Mouse (Mus musculus) layer of hippocampus, adult 9-11 months (tissue): ENCODE results near the gene Trappc12.
"Not testable (repeated sequence)": the region's sequence is repeated elsewhere in the genome, so short reads cannot be mapped to it uniquely, and the experiment has no call there.

Experiments
- DNase-seq: peaks from one replicate; pipeline ENCODE4 v3.0.0; 2022

Gene Trappc12

DNA sequence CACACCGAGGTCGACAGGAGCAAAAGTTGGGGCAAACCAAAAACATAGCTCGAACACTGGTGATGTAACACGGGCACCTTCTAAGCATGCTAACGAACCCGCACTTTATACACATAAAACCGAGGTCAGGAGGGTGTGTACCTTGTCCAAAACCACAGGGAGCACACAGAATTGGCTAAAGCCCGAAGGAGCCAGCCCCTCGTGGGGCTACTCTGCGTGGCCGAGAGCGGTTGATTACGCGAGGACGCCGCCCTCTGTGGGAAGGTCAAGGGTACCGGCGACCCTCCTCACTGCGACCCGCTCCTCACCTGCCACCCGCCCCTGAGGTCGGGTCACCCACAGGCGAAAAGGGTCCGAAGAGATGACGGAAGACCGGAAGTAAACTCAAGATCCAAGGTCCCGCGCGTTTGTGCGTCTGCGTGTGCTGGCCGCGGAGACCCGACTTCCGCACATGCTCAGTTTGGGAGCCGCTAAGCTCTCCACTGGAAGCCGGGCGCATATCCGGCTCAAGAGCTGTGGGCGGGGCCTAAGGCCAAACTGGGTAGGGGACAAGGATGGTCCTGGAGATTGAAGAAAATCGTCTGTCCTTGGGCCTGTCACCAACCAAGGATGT is at the start of gene Trappc12:
Gene Trappc12 (minus strand): TSS at position 452 of the 613 bp plus-strand sequence.
- DNase-seq: peak; percentile 91

DNA sequence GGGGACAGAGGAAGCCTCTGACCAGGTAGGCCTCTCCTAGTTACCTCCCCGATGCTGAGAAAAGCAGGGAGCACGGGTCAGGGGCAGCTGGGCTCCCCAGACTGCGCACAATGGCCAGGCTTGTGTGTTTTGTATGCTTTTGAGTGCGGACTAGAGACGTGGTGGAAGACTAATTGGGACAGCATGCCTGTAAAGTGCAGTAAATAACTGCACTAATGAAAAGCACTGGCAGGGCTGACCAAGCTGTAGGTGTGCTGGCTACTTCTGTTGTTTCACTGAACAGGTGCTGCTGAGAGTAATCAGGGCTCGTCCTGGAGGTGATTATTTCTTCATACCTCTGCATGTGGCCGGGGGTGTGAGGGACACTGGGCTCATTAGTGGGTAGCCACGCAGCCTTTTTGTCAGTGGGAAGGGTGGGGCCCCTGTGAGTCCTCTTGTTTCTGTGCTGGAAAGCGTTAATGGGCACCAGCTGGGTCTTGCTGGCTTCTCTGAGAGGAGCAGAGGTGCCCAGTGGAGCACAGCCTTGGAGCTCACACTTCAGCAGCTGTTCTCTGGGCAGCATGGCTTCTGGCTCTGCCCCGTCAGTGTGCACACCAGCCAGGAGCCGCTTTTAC is 49.6 kb upstream of the Trappc12 start:
- DNase-seq: no peak

- no peak for DNase-seq
These were observed 46.7 kb upstream of the Trappc12 start for GRCm38 (mm10) chr12:28796881-28797420.

GRCm38 (mm10) chr12:28795041-28795440 is 44.8 kb upstream of the Trappc12 start:
- no peak for DNase-seq

- DNase-seq: peak; percentile 69
These were observed 43.4 kb upstream of the Trappc12 start for GRCm38 (mm10) chr12:28793715-28794114.

GRCm38 (mm10) chr12:28792613-28793012 is 42.3 kb upstream of the Trappc12 start:
- no peak for DNase-seq

- no peak for DNase-seq
These were observed 36.0 kb upstream of the Trappc12 start for GRCm38 (mm10) chr12:28786310-28786709.

GRCm38 (mm10) chr12:28785299-28785698 is 35.0 kb upstream of the Trappc12 start:
- no peak for DNase-seq

GRCm38 (mm10) chr12:28784864-28785263 is 34.6 kb upstream of the Trappc12 start:
- no peak for DNase-seq

- DNase-seq: peak; percentile 31
These were observed 34.1 kb upstream of the Trappc12 start for GRCm38 (mm10) chr12:28784355-28784754.

DNA sequence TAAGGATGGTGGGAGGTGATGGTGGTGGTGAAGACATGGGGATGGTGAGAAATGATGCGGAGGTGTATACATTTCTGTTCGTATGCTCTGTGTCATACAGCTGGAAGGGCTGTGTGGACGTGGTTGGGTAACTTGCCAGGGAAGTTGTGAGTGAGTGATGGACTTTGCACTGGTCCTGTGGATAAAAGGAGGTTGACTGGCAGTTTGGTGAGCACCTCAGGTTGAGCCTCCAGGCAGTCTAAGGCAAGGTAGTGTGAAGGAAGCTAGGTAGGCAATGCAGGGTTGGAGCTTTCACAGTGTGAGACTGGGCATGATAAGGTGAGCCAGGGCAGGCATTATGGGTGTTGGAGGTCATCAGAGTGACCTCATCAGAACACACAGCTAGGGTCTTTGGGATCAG is 32.4 kb upstream of the Trappc12 start:
- DNase-seq: no peak

GRCm38 (mm10) chr12:28780180-28780579 is 29.9 kb upstream of the Trappc12 start:
- no peak for DNase-seq

- DNase-seq: no peak
These were observed 25.4 kb upstream of the Trappc12 start for GRCm38 (mm10) chr12:28775627-28776026.

DNA sequence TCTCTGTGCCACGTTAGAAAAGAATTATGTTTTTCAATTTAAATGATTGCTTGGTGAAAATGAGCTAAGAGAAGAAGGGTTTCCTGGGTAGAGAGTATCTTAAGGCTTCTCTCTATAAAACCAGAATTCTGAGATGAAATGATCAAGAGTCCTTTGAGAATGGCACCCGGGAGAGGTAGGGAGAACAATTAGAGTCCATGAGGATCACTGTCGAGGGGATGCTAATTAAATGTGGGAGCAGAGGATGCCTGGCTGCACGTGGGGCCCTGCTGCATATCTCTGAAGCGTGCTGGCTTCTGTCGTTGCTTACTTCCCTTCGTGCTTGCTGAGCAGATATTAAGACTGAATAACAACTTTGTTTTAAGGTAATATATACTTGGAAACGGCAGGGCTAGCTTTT is 24.8 kb upstream of the Trappc12 start:
- no peak for DNase-seq

- DNase-seq: no peak
These were observed 23.5 kb upstream of the Trappc12 start for GRCm38 (mm10) chr12:28773815-28774214.

DNA sequence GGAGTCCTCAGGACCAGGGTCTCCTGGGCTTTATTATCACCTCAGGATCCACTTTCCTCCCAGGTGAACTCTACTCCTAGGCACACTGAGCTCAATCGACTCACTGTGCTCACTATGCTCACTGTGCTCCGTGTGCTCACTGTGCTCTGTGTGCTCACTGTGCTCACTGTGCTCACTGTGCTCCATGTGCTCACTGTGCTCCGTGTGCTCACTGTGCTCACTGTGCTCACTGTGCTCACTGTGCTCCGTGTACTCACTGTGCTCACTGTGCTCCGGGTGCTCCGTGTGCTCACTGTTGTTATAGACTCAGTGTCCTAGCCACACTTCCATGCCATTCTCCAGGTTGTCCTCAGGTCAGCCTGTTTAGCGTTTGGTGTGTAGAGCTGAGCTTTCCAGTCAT is 19.7 kb upstream of the Trappc12 start:
- DNase-seq: no peak

DNA sequence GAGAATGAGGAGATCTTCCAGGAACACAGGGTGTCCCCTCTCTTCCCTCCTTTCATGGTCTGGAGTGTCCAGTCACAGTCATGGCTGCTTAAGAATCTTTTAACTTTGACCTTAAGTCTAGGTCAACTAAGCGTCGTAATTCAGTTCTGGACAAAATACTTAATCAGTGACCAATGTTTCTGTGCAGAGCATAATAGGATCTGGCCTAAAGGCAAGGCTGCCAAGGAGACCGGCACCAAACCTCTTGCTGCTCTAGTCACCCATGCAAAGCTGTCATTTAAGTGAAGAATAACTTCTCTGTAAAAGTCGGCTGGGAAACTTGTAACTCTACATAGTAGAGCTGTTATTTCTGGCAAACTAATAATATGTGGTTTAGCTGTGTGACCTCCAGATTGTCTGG is 5.7 kb upstream of the Trappc12 start:
- DNase-seq: no peak

DNA sequence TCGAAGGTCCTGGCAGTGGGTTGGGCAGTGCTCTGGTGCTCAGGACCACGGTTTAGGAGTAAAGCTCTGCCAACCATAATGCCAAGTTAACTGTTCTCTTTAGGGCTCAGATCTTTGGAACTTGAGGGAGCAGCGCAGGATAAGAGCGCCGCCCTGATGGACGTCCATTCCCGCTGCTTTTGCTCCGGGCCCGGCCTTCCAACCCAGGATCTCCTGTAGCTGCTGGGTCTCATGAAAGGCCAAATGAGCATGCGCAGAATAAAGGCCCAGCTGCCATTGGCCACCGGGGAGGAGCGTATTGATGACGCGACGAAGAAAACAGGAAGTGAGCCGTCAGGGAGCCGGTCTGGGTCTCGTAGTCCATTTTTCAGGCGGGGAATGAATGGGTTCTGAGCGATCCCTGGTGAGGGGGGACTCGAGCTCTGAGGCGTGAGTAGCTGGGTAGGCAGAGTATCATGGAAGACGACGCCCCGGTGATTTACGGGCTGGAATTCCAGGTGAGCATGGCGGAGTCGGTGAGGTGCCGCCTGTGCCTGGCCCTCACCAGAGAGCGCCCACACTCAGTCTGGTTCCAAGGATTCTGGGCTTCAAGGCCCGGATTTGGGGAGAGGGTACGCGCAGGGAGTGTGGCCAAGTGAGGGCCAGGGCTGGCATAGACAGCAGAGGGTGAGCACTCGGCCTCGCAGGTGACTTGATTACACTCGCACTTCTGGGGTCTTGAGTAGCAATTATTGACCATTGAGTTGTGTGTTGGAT is 1.4 kb upstream of the Trappc12 start, which contains the start of gene Eipr1:
Gene Eipr1 (plus strand): TSS at position 296 of the 756 bp plus-strand sequence.
- DNase-seq: peak; percentile 95

- DNase-seq: no peak
These were observed 604 bp upstream of the Trappc12 start for GRCm38 (mm10) chr12:28750876-28751275.

GRCm38 (mm10) chr12:28743328-28743727 is 6.9 kb downstream of the Trappc12 start:
- DNase-seq: no peak

GRCm38 (mm10) chr12:28735293-28735692 is 15.0 kb downstream of the Trappc12 start:
- no peak for DNase-seq

DNA sequence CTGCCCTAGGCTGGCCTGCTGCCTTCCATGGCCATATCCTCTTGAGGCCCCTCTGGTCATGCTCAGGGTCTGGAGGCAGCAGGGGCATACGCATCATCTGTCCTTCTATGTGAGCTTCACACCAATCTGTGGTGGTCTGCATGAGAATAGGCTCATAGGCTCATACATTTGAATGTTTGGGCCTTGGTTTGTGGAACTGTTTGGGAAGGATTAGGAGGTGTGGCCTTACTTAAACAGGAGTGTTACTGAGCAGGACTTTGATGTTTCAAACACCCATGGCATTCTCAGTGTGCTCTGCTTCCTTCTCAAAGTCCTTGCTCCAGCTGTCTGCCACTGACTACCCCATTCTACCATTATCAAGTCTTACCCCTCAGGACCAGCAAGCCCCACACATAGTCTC is 16.0 kb downstream of the Trappc12 start:
- no peak for DNase-seq

DNA sequence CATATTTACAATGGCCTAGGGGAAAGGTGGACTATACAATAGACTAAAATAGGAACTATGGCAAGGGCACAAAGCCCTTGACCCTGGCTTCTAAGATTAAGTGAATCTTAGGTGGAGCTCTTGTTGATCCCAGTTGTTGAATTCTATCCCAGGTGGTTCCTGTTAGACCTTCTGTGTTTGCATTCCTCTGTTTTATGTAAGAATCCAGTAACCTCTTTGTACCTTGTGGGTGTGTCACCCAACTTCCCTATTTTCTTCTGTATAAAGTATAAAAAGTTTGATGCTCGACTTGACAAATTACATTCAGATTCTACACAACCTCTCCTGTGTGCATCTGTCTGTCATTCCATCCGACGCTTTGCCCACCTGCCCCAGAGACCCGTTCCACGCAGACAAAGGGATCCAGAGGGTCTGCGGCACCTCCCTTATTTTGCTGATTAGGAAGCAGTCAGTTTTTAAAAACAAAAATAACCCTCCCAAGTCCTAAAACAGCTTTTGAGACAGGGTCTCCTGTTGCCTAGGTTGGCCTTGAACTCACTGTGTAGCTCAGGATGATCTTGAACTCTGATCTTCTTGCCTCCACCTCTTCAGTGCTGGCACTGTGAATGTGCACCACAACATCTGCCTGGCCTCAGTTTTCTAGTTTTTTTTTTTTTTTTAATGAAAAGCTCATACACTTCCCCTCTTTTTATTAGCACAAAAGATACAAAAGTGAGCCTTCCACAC is 16.6 kb downstream of the Trappc12 start:
- DNase-seq: not testable (repeated sequence)
